Mouse (Mus musculus) CH12.LX (cell line): Measurements from ENCODE around the gene Il27ra. TPM values are rescaled to one million over a fixed set of nuclear protein-coding genes. Genes with fewer than 3 reads are reported as not detected.

ENCODE experiments used
- DNase-seq: peaks from one replicate; pipeline ENCODE4 v3.0.0-alpha.2; 2013; ENCODE audit errors: extremely low read depth
- H3K27ac ChIP-seq: 2 replicates; pipeline ENCODE4 v1.5.1; 2012; ENCODE audit warnings: low read depth, mild to moderate bottlenecking, control low read depth, moderate library complexity; ENCODE audit not compliant: insufficient read depth
- H3K27me3 ChIP-seq: replicated peaks from 2 replicates; pipeline ENCODE3; 2012; ENCODE audit warnings: inconsistent platforms
- H3K36me3 ChIP-seq, 2 experiments: replicated peaks in 1 of 2; 2 replicates each; pipeline versions ENCODE3 to v1.6.1; 2012; ENCODE audit warnings: inconsistent platforms in 1 of 2, low read length in 1 of 2, mild to moderate bottlenecking in 1 of 2, mixed read lengths in 1 of 2, moderate library complexity in 1 of 2; ENCODE audit not compliant: control insufficient read depth in 1 of 2, insufficient read depth in 1 of 2
- H3K4me1 ChIP-seq, 2 experiments: 2 replicates each; pipeline ENCODE4 v1.6.1; 2012; ENCODE audit warnings: inconsistent platforms in 1 of 2, moderate library complexity in 1 of 2; ENCODE audit not compliant: insufficient read depth in 2 of 2, control insufficient read depth in 1 of 2
- H3K4me2 ChIP-seq: 2 replicates; pipeline ENCODE4 v1.6.1; 2012; ENCODE audit warnings: low read depth, mild to moderate bottlenecking, control low read depth; ENCODE audit not compliant: poor library complexity, insufficient read depth, severe bottlenecking
- H3K4me3 ChIP-seq, 3 experiments: fragments of 150-350 bp in 1 of 3; sonication (generic) in 1 of 3; replicated peaks in 1 of 3; 2 replicates each; pipeline versions ENCODE3 to v1.5.1; 2011 to 2012; ENCODE audit warnings: low read depth in 2 of 3, low read length in 2 of 3, mild to moderate bottlenecking in 2 of 3, moderate library complexity in 2 of 3, control low read depth in 1 of 3, improper control_type of control experiment in 1 of 3, inconsistent platforms in 1 of 3, mixed read lengths in 1 of 3; ENCODE audit not compliant: poor library complexity in 1 of 3
- H3K79me2 ChIP-seq: replicated peaks from 2 replicates; pipeline ENCODE4 v1.6.1; 2012; ENCODE audit warnings: mild to moderate bottlenecking, moderate library complexity; ENCODE audit not compliant: control insufficient read depth, poor library complexity, insufficient read depth, severe bottlenecking; ENCODE audit errors: extremely low read depth
- H3K9ac ChIP-seq: 2 replicates; pipeline ENCODE4 v1.6.1; 2012; ENCODE audit warnings: low read depth, mild to moderate bottlenecking, control low read depth, moderate library complexity; ENCODE audit not compliant: insufficient read depth
- H3K9me3 ChIP-seq: replicated peaks from 2 replicates; pipeline ENCODE3; 2012; ENCODE audit warnings: low read length, inconsistent platforms, mixed read lengths
- CHD1 ChIP-seq: IDR thresholded peaks from 2 replicates; pipeline ENCODE4 v1.6.1; 2012; ENCODE audit warnings: low read depth, low read length, improper control_type of control experiment, inconsistent platforms
- CTCF ChIP-seq, 2 experiments: IDR thresholded peaks in 1 of 2; conservative IDR thresholded peaks in 1 of 2; 2 replicates each; pipeline ENCODE4 v1.5.1; 2011 to 2012; ENCODE audit warnings: low read depth in 2 of 2, low read length in 2 of 2, improper control_type of control experiment in 1 of 2, inconsistent platforms in 1 of 2, mild to moderate bottlenecking in 1 of 2, moderate library complexity in 1 of 2
- ELF1 ChIP-seq: IDR thresholded peaks from 2 replicates; pipeline ENCODE4 v1.6.1; 2014; ENCODE audit warnings: low read depth, mild to moderate bottlenecking, inconsistent platforms, low read length, improper control_type of control experiment
- EP300 ChIP-seq: IDR thresholded peaks from 2 replicates; pipeline ENCODE4 v1.6.1; 2011; ENCODE audit warnings: low read length, improper control_type of control experiment
- ETS1 ChIP-seq: conservative IDR thresholded peaks from 2 replicates; pipeline ENCODE4 v1.6.1; 2012; ENCODE audit warnings: low read depth, mild to moderate bottlenecking, inconsistent platforms, low read length, improper control_type of control experiment, moderate library complexity
- GABPA ChIP-seq: IDR thresholded peaks from 2 replicates; pipeline ENCODE4 v1.6.1; 2012; ENCODE audit warnings: low read depth, low read length, improper control_type of control experiment, inconsistent platforms; ENCODE audit not compliant: insufficient replicate concordance
- JUND ChIP-seq: conservative IDR thresholded peaks from 2 replicates; pipeline ENCODE4 v1.6.1; 2011; ENCODE audit warnings: low read depth, low read length, improper control_type of control experiment
- MAFK ChIP-seq: IDR thresholded peaks from 2 replicates; pipeline ENCODE4 v1.6.1; 2011; ENCODE audit warnings: low read length, improper control_type of control experiment; ENCODE audit not compliant: insufficient replicate concordance
- MAZ ChIP-seq: IDR thresholded peaks from 2 replicates; pipeline ENCODE4 v1.6.1; 2012; ENCODE audit warnings: low read depth, mild to moderate bottlenecking, inconsistent platforms, low read length, improper control_type of control experiment, moderate library complexity
- MEF2A ChIP-seq: IDR thresholded peaks from 2 replicates; pipeline ENCODE4 v1.6.1; 2014; ENCODE audit warnings: low read depth, mild to moderate bottlenecking, inconsistent platforms, low read length, improper control_type of control experiment, borderline replicate concordance
- MXI1 ChIP-seq: IDR thresholded peaks from 2 replicates; pipeline ENCODE4 v1.6.1; 2011; ENCODE audit warnings: mild to moderate bottlenecking, low read depth, low read length, improper control_type of control experiment
- NELFE ChIP-seq: IDR thresholded peaks from 2 replicates; pipeline ENCODE4 v1.6.1; 2011; ENCODE audit warnings: low read depth, low read length, improper control_type of control experiment
- NRF1 ChIP-seq: IDR thresholded peaks from 2 replicates; pipeline ENCODE4 v1.6.1; 2014; ENCODE audit warnings: low read depth, mild to moderate bottlenecking, inconsistent platforms, low read length, improper control_type of control experiment, moderate library complexity
- POLR2A ChIP-seq: IDR thresholded peaks from 2 replicates; pipeline ENCODE4 v1.6.1; 2011; ENCODE audit warnings: low read depth, mild to moderate bottlenecking, improper control_type of control experiment, low read length
- RAD21 ChIP-seq: IDR thresholded peaks from 2 replicates; pipeline ENCODE4 v1.6.1; 2011; ENCODE audit warnings: low read depth, mild to moderate bottlenecking, low read length, improper control_type of control experiment, moderate library complexity
- SIN3A ChIP-seq: IDR thresholded peaks from 2 replicates; pipeline ENCODE4 v1.6.1; 2012; ENCODE audit warnings: low read length, improper control_type of control experiment, inconsistent platforms
- TBP ChIP-seq: conservative IDR thresholded peaks from 2 replicates; pipeline ENCODE4 v1.6.1; 2011; ENCODE audit warnings: low read depth, low read length, improper control_type of control experiment
- USF1 ChIP-seq: IDR thresholded peaks from 2 replicates; pipeline ENCODE4 v1.6.1; 2014; ENCODE audit warnings: low read depth, mild to moderate bottlenecking, inconsistent platforms, low read length, improper control_type of control experiment
- ZC3H11A ChIP-seq: IDR thresholded peaks from 2 replicates; pipeline ENCODE4 v1.6.1; 2012; ENCODE audit warnings: low read depth, mild to moderate bottlenecking, inconsistent platforms, low read length, improper control_type of control experiment
- ZNF384 ChIP-seq: IDR thresholded peaks from 2 replicates; pipeline ENCODE4 v1.6.1; 2012; ENCODE audit warnings: low read depth, low read length, improper control_type of control experiment, inconsistent platforms
- dilution Hi-C: fragments of 300-500 bp; cut with MboI; formaldehyde crosslinking; loops from 2 replicates; pipeline ENCODE4 v1.14.3; 2020; ENCODE audit warnings: low sequenced_read_pairs; ENCODE audit not compliant: extremely low pct_unique_long_range_greater_than_20kb, extremely low pct_ligation_motif_present
- in situ Hi-C: fragments of 300-500 bp; cut with MboI; formaldehyde crosslinking; loops from 3 replicates; pipeline ENCODE4 v1.14.3; 2019; ENCODE audit warnings: low sequenced_read_pairs, low pct_ligation_motif_present, low pct_unique_long_range_greater_than_20kb, mixed read lengths
- polyA plus RNA-seq: library from polyadenylated mRNA; unstranded; fragments of >175 nt; gene quantifications from 2 replicates; pipeline ENCODE4 v1.2.1, GENCODE M21; 2012; ENCODE audit warnings: low read depth; ENCODE audit not compliant: insufficient read length
- total RNA-seq, 2 experiments: library from RNA; depleted of rRNA; stranded (reverse); fragments of 300-350 nt in 1 of 2; fragments of >200 nt in 1 of 2; gene quantifications; 2 replicates each; pipeline ENCODE4 v1.2.3; 2012 to 2014

Il27ra gene
- total and polyA plus RNA-seq, 3 experiments, result 1.4 to 2.4 (median 2.3) TPM

GRCm38 (mm10) chr8:83996567-83997505 is 45.6 kb downstream of the Il27ra start (continued):
- TF ChIP-seq SIN3A, result no peak
- no peak for TF ChIP-seq JUND
- TF ChIP-seq ELF1, result 0 out of 2 replicates have a peak, but pooled peaks have one; percentile 3
- peak; percentile 93 for TF ChIP-seq ZNF384
- no peak for TF ChIP-seq MAFK
- no peak for TF ChIP-seq EP300
- TF ChIP-seq MAZ, result peak; percentile 70; the same call in 1 of the 2 replicates
- TF ChIP-seq NELFE, result peak; percentile 82
- no peak for TF ChIP-seq GABPA
- TF ChIP-seq TBP, result no peak
- peak; percentile 88 for TF ChIP-seq POLR2A

GRCm38 (mm10) chr8:83995973-83996372 is 46.4 kb downstream of the Il27ra start:
- H3K27ac ChIP-seq, result no peak overlapping the region
- H3K9me3 ChIP-seq, result no peaks in the 10 kb centered on the region
- H3K9ac ChIP-seq, result 0 out of 2 replicates have a peak overlapping the region, but pooled peaks have one; percentile 78
- TF ChIP-seq RAD21 (no peak), CHD1 (no peak), MXI1 (no peak), ZNF384 (no peak), ETS1 (no peak), CTCF (conservative IDR thresholded peaks at IDR 0.05 in 1 of 2, IDR thresholded peaks at IDR 0.05 in 1 of 2; ENCODE audit: low read depth in 2 of 2, low read length in 2 of 2) (no peak), MEF2A (no peak), ZC3H11A (no peak), USF1 (no peak), NRF1 (no peak), ELF1 (no peak), MAZ (no peak)
- H3K36me3 ChIP-seq, result peaks cover 13 to 36% of the 10 kb centered on the region in 2 experiments
- H3K4me1 ChIP-seq, result peaks cover 10 to 25% of the 10 kb centered on the region in 2 experiments
- H3K4me2 ChIP-seq, result peak overlapping the region; percentile 18; the same call in 1 of the 2 replicates
- dilution Hi-C loops, result no loop called here
- no peaks in the 10 kb centered on the region for H3K27me3 ChIP-seq
- H3K4me3 ChIP-seq, result no peak overlapping the region
- in situ Hi-C loops, result no loop called here
- H3K79me2 ChIP-seq, result peaks cover 3% of the 10 kb centered on the region; the same call in 1 of the 2 replicates
- no peak for DNase-seq
